Mouse (Mus musculus) limb, embryonic 14.5 days (tissue): Measurements from ENCODE around the gene Dyrk4. TPM values are rescaled to one million over a fixed set of nuclear protein-coding genes. Genes with fewer than 3 reads are reported as not detected.

Experiments used
- ATAC-seq: fragments of 200-750 bp; cut with Nextera tagmentation; 2 replicates; pipeline ENCODE4 v1.8.0; 2017; ENCODE audit warnings: low read depth, moderate number of reproducible peaks, moderate TSS enrichment; ENCODE audit not compliant: low FRiP score
- DNase-seq: peaks from one replicate; pipeline ENCODE4 v3.0.0-alpha.2; 2015; ENCODE audit warnings: low spot score
- H3K27ac ChIP-seq: fragments of 300-500 bp; sonication (generic); replicated peaks from 2 replicates; pipeline ENCODE4 v1.5.1; 2014; ENCODE audit warnings: low read depth, mild to moderate bottlenecking, low read length, moderate library complexity, mixed read lengths
- H3K27me3 ChIP-seq: fragments of 300-500 bp; sonication (generic); 2 replicates; pipeline ENCODE4 v1.6.1; 2014; ENCODE audit warnings: low read length, mixed read lengths; ENCODE audit not compliant: control insufficient read depth, insufficient read depth
- H3K36me3 ChIP-seq: fragments of 300-500 bp; sonication (generic); 2 replicates; pipeline ENCODE4 v1.6.1; 2014; ENCODE audit warnings: mild to moderate bottlenecking, low read length, moderate library complexity, mixed read lengths; ENCODE audit not compliant: control insufficient read depth, insufficient read depth
- H3K4me1 ChIP-seq: fragments of 300-500 bp; sonication (generic); 2 replicates; pipeline ENCODE4 v1.6.1; 2014; ENCODE audit warnings: antibody characterized with exemption, low read length, mixed read lengths; ENCODE audit not compliant: control insufficient read depth, insufficient read depth
- H3K4me2 ChIP-seq: fragments of 300-500 bp; sonication (generic); replicated peaks from 2 replicates; pipeline ENCODE4 v1.6.1; 2014; ENCODE audit warnings: low read depth, mild to moderate bottlenecking, low read length, moderate library complexity; ENCODE audit not compliant: severe bottlenecking
- H3K4me3 ChIP-seq: fragments of 300-500 bp; sonication (generic); replicated peaks from 2 replicates; pipeline ENCODE4 v1.5.1; 2014; ENCODE audit warnings: low read length
- H3K9ac ChIP-seq: fragments of 300-500 bp; sonication (generic); 2 replicates; pipeline ENCODE4 v1.6.1; 2014; ENCODE audit warnings: mild to moderate bottlenecking, low read depth, low read length, moderate library complexity; ENCODE audit not compliant: severe bottlenecking
- H3K9me3 ChIP-seq: fragments of 300-500 bp; sonication (generic); 2 replicates; pipeline ENCODE4 v1.6.1; 2016; ENCODE audit warnings: low read length; ENCODE audit not compliant: control insufficient read depth
- POLR2A ChIP-seq: fragments of 200-500 bp; IDR thresholded peaks from 2 replicates; pipeline ENCODE4 v1.8.0; 2012; ENCODE audit warnings: inconsistent platforms, mild to moderate bottlenecking, moderate library complexity, borderline replicate concordance; ENCODE audit not compliant: insufficient read depth, insufficient read length; ENCODE audit errors: extremely low read depth
- WGBS: fragments of 180-500 bp; shearing (Covaris S2); extraction: QIAGEN DNeasy Blood & Tissue Kit; methylation state at CpG from one replicate; pipeline ENCODE4 v1.1.7; 2014; 5-methylcytosine and 5-hydroxymethylcytosine counted together
- polyA plus RNA-seq, 2 experiments: library from polyadenylated mRNA; depleted of rRNA in 1 of 2; stranded (reverse) in 1 of 2; unstranded in 1 of 2; fragments of >200 nt; fragmentation: Nextera tagmentation in 1 of 2; extraction: Ambion mirVana in 1 of 2; gene quantifications; 2 replicates each; pipeline versions ENCODE4 v1.2.1 to v1.2.3; 2012 to 2014

Dyrk4 gene
- polyA plus RNA-seq, 2 experiments, result 0.03 TPM; not detected in 1

DNA sequence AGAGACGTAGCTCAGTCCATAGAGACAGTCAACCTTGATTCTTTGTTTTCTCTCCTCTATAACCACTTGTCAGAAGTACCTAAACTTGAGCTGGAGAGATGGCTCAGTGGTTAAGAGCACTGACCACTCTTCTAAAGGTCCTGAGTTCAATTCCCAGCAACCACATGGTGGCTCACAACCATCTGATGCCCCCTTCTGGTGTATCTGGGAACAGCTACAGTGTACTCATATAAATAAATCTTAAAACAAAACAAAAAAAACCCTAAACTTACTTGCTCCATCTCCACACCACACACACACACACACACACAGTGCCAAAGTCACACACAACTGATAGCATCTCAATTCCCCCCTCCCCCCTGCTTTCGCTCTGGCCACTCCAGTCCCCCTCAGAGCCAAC lies 16.4 kb upstream of the Dyrk4 start:
- TF ChIP-seq POLR2A, result no peak
- Histone ChIP-seq H3K4me3 (peak overlapping the region; percentile 72), H3K36me3 (peaks cover 8% of the 10 kb centered on the region; the same call in 1 of the 2 replicates), H3K9ac (peak overlapping the region; percentile 72; the same call in 1 of the 2 replicates), H3K27me3 (no peaks in the 10 kb centered on the region), H3K9me3 (no peaks in the 10 kb centered on the region), H3K4me1 (peaks cover 10% of the 10 kb centered on the region), H3K27ac (no peak overlapping the region), H3K4me2 (peak overlapping the region; percentile 92)
- ATAC-seq (no peak), DNase-seq (no peak)
- 84% methylated on average over 2 of the region's 2 CpGs for WGBS

- DNase-seq (no peak), ATAC-seq (no peak)
- no peak overlapping the region for H3K4me3 ChIP-seq
- H3K27me3 ChIP-seq, result no peaks in the 10 kb centered on the region
- H3K27ac ChIP-seq, result no peak overlapping the region
- H3K36me3 ChIP-seq, result peaks cover 26% of the 10 kb centered on the region
- H3K4me2 ChIP-seq, result no peak overlapping the region
- H3K9ac ChIP-seq, result no peak overlapping the region
- no peak for TF ChIP-seq POLR2A
- H3K9me3 ChIP-seq, result no peaks in the 10 kb centered on the region
- H3K4me1 ChIP-seq, result no peaks in the 10 kb centered on the region
- WGBS, result 62% methylated on average over 2 of the region's 2 CpGs
These were observed 11.3 kb upstream of the Dyrk4 start for GRCm38 (mm10) chr6:126932896-126933295.

GRCm38 (mm10) chr6:126914928-126915327 lies 6.7 kb downstream of the Dyrk4 start:
- no peak for ATAC-seq
- H3K9me3 ChIP-seq, result no peaks in the 10 kb centered on the region
- H3K9ac ChIP-seq, result no peak overlapping the region
- no peak overlapping the region for H3K27ac ChIP-seq
- H3K4me1 ChIP-seq, result no peaks in the 10 kb centered on the region
- WGBS, result 76% methylated on average over 5 of the region's 5 CpGs
- H3K27me3 ChIP-seq, result no peaks in the 10 kb centered on the region
- no peak for DNase-seq
- H3K4me3 ChIP-seq, result no peak overlapping the region
- TF ChIP-seq POLR2A, result no peak
- H3K36me3 ChIP-seq, result no peaks in the 10 kb centered on the region
- no peak overlapping the region for H3K4me2 ChIP-seq

GRCm38 (mm10) chr6:126910727-126911126 lies 10.9 kb downstream of the Dyrk4 start:
- ATAC-seq (no peak), DNase-seq (no peak)
- Histone ChIP-seq H3K27me3 (no peaks in the 10 kb centered on the region), H3K4me3 (no peak overlapping the region), H3K36me3 (no peaks in the 10 kb centered on the region), H3K9me3 (no peaks in the 10 kb centered on the region), H3K4me1 (no peaks in the 10 kb centered on the region), H3K9ac (no peak overlapping the region), H3K4me2 (no peak overlapping the region), H3K27ac (no peak overlapping the region)
- WGBS, result 80% methylated on average over 4 of the region's 4 CpGs
- no peak for TF ChIP-seq POLR2A

DNA sequence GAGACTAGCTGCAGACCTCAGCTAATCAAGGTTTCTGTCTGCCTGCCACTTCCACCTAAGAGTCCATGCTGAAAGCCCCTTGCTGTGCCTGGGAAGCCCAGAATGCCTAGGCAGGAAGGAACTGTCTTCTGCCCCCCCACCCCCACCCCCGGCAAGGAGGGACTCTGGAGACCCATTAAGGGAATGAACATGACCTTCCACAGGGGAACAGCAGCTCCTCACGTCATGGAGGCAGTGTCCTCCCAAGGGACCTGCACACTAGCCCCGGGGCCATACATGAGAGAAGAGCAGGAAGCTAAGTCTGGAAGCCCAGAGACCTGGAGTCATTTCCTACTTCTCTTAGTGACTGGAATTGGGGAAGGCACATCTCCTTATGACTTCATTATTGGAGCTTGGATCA lies 13.8 kb downstream of the Dyrk4 start:
- Histone ChIP-seq H3K4me1 (no peaks in the 10 kb centered on the region), H3K4me3 (no peak overlapping the region), H3K27ac (no peak overlapping the region), H3K36me3 (no peaks in the 10 kb centered on the region), H3K9me3 (no peaks in the 10 kb centered on the region), H3K27me3 (no peaks in the 10 kb centered on the region), H3K9ac (no peak overlapping the region), H3K4me2 (no peak overlapping the region)
- DNase-seq, result no peak
- ATAC-seq, result no peak
- WGBS, result 64% methylated on average over 3 of the region's 3 CpGs
- TF ChIP-seq POLR2A, result no peak

- no peak overlapping the region for H3K4me2 ChIP-seq
- TF ChIP-seq POLR2A, result no peak
These were observed 14.3 kb downstream of the Dyrk4 start for GRCm38 (mm10) chr6:126907378-126907777.

More at GRCm38 (mm10) chr6:126907378-126907777, 14.3 kb downstream of the Dyrk4 start:
- Histone ChIP-seq H3K27ac (no peak overlapping the region), H3K27me3 (no peaks in the 10 kb centered on the region), H3K36me3 (no peaks in the 10 kb centered on the region), H3K4me3 (no peak overlapping the region), H3K4me1 (no peaks in the 10 kb centered on the region), H3K9me3 (no peaks in the 10 kb centered on the region), H3K9ac (no peak overlapping the region)
- DNase-seq (no peak), ATAC-seq (no peak)
- WGBS, result 74% methylated on average over 4 of the region's 5 CpGs
